Mouse (Mus musculus) cerebellum, adult 8-10 months (tissue): ENCODE measurements around the gene Usp24.
"Not testable (repeated sequence)": the region's sequence is repeated elsewhere in the genome, so short reads cannot be mapped to it uniquely, and the experiment has no call there.

Experiments used
- DNase-seq: peaks from one replicate; pipeline ENCODE4 v3.0.0; 2022

Usp24 gene

DNA sequence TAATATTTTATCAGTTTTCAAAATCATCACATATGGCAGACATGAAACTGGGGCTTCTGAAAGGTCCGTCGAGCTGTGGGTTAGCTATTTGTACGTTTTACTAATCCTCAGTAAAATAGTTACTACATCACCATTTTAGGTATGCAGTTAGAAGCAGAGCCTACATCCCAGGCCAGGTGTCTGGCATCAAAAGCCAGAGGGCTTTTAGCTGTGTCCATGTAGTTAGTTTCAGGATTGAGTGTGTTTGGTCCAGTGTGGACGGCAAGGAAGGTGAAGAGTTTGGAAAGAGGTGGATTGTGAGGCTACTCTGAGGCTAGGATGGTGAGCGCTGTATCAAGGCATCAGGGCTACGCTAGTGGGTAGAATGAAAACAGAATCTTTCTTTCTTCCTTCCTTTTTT lies 3.0 kb downstream of the Usp24 start:
- no peak for DNase-seq

DNA sequence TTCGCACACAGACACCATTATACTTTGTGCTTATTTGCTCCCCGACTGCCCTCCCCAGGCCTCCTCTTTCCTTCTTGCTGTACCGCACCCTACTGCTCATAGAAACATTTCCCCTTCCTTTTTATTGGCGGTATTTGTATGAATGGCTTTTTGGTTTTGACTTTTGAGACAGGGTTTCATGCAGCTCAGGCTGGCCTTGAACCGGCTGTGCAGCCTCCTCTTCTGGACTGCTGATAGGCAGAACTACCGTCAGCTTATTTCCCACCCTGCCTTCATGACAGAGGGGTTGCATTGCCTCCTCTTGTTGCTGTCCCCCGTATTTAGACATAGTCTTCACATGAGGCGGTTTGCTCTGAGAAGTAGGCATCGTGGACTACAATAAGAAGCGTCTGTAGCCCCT lies 6.8 kb downstream of the Usp24 start:
- DNase-seq, result no peak

DNA sequence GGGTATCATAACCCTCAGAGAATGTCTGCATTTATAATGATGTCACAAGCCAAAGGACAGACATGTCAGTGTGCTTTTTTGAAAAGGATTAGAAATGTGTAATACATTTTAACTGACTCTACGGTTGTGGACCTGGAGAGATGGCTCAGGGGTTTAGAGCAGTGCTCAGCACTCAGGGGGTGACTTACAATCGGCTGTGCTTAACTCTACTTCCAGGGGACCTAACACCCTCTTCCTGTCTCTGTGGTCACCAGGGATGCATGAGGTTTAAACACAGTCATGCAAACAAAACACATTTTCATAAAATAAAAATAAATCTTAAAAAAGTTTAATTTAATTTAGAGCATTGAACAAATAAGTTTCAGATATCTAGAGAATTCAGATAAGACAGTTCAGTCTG lies 7.3 kb downstream of the Usp24 start:
- no peak for DNase-seq

DNA sequence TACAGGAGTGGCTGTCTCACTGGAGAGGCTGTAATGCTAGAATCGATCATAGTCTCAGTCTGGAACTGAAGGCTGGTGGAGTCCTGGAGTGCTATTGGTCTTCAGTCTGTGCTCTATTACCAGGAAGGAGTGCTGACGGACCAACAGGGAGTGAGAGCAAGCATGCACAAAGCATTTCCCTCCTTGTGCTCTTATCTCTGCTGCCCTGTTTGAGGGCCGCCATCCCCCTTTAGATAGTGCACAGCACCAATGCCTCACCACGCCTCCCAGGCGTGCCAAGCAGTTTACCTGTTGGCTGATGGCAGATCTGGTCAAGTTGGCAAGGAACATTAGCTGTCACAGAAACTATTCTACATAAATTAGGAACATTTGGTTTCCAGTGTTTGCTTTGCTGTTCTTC lies 11.4 kb downstream of the Usp24 start:
- no peak for DNase-seq

DNA sequence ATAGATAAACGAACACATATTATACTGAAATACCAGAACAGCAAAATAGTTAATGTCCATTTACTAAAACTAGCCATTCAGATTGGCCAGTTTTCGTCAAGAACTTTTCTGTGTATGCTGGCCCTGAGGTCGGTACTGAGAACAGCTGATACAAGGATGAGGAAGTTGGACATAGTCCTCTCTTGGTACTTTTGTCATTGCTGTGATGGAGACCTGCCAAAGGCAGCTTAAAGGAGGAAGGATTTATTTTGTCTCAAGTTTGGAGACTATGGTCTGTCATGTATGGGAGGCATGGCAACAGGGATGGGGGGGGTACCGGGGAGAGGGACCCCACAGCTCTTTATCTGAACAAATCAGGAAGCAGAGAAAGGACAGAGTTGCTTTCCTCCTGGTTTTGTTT lies 12.7 kb downstream of the Usp24 start:
- no peak for DNase-seq

DNA sequence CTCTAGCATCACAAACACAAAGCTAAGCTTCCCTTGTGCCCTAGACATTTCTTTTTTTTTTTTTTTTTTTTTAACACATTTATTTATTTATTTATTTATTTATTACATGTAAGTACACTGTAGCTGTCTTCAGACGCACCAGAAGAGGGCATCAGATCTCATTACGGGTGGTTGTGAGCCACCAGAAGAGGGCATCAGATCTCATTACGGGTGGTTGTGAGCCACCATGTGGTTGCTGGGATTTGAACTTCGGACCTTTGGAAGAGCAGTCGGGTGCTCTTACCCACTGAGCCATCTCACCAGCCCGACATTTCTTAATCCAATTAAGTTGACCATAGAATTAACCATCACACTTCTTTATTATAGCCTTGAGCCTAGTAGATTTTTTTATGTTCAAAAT lies 13.2 kb downstream of the Usp24 start:
- not testable (repeated sequence) for DNase-seq

DNA sequence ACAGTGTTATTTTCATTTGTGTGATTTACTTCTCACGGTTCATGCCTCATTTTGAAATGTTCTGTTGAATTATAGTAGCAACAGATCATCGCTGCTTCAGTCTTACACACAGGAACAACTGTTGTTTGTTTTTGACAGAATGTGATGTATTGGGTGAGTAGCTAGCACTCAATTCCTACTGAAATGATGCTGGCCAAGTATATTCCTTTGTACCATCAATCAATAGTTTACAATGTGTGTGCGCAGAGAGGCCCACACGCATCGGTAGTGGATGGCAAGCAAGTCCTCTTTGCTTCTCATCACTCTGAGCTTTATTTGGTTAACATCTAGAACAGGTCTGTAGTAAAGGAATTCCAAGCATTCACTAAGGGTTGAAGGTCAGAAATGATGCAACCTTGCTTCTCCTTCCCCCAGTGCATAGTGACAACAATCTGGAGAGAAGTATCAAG lies 14.4 kb downstream of the Usp24 start:
- DNase-seq, result no peak

DNA sequence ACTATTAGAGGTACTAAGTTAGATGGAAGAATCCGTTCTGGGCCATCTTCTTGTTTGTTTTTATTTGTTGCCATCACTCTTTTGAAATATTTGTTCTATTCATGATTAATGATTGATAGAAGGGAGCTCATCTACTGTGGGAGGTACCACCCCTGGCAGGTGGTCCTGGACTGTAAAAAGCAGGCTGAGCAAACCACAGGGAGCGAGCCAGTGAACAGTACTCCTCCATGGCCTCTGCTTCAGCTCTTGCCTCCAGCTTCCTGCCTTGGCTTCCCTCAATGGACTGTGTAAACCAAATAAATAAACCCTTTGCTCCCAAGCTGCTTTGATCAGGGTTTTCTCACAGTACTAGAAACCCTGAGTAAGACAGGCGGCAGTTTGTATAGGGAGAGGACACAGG lies 17.1 kb downstream of the Usp24 start:
- DNase-seq, result no peak

DNA sequence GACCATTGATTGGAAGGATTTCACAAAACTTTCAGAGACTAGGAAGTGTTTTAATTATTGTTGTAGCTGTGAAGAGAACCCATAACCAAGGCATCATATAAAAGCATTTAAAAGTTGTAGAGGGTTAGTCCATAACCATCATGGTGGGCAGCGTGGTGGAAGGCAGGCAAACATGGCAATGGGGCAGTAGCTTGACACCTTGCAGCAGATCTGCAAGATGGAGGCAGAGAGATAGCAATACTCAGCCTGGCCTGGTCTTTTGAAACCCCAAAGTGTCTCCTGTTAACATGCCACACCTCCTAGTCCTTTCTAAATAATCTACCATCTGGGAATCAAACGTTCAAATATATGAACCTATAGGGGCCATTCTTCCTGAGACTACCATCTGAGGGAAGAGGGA lies 17.6 kb downstream of the Usp24 start:
- DNase-seq, result no peak

DNA sequence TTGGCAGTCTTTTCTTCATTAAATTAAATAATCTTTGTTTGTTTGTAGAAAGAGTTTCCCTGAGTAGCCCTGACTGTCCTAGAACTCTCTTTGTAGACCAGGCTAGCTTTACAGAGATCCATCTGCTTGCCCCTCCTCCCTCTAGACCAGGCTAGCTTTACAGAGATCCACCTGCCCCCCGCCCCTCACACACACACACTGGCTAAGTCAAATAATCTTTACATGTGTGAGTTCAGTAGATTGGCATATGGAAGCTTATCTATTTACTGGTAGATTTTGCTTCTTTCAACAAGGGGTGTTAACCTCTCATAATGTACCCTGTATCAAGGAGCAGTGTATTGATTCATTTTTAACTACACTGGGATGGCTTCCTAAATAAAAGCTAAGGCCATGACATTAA lies 19.8 kb downstream of the Usp24 start:
- DNase-seq, result no peak

DNA sequence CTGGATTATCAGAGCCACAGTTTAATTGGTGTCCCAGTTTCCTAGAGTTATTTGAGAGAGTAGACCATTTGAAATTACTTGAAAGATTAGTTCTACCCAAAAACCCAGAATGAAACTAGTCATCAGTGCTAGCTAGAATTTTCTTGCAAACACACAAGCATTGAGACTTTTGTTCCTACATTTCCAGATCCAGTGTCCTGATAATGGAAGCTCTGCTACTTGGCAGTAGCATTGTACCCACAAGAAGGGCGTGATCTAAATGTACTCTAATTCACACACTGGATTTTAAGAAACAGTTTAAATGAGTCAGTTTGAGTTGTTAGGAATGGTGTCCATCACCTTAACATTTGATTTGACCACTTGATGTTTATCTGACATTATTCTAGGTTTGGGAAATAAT lies 31.7 kb downstream of the Usp24 start:
- no peak for DNase-seq

DNA sequence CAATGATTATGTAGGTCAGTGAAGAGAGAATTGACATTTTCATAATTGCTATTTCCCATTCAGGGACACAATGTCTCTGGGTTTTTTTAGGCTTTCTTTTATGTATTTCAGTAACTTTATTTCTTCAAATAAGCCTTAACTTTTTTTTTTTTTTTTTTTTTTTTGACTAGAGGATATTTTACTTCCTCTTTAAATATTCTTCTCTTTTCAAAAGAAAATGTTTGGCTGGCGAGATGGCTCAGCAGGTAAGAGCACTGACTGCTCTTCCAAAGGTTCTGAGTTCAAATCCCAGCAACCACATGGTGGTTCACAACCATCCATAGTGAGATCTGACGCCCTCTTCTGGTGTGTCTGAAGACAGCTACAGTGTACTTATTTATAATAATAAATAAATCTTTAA lies 39.0 kb downstream of the Usp24 start:
- DNase-seq, result not testable (repeated sequence)

DNA sequence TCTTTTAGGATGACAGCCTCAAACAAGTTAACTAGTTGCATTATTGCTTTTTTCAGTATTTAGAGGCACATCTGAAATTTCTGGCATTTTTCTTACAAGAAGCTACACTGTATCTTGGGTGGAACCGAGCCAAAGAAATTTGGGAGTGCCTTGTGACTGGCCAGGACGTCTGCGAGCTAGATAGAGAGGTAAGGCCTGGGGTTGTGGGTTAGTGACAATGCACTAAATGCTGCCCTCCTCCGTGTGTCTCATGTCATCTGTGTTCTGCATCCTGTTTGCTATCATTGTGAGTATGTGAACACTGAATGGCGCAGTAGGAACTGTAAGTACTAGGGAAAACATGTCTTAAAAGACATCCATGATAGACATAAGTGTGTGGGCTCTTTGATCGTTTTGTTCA lies 54.0 kb downstream of the Usp24 start:
- no peak for DNase-seq

DNA sequence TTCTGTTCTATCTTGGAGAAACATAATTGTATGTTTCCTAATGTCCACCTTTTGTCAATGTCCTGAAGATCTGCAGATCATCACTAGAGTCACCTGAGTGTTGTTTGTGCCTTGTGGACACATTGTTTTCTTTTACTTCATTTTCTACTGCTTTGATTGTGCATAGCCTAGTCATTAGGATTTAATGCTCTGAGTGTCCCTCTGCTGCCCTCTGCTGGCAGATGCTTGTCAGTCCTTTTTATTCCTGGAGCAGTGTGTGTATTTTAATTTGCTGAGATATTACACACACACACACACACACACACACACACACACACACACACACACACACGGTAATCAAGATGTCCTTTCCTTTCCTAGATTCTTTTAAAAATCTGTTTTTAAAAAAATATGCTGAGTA lies 59.8 kb downstream of the Usp24 start:
- peak; percentile 82 for DNase-seq

DNA sequence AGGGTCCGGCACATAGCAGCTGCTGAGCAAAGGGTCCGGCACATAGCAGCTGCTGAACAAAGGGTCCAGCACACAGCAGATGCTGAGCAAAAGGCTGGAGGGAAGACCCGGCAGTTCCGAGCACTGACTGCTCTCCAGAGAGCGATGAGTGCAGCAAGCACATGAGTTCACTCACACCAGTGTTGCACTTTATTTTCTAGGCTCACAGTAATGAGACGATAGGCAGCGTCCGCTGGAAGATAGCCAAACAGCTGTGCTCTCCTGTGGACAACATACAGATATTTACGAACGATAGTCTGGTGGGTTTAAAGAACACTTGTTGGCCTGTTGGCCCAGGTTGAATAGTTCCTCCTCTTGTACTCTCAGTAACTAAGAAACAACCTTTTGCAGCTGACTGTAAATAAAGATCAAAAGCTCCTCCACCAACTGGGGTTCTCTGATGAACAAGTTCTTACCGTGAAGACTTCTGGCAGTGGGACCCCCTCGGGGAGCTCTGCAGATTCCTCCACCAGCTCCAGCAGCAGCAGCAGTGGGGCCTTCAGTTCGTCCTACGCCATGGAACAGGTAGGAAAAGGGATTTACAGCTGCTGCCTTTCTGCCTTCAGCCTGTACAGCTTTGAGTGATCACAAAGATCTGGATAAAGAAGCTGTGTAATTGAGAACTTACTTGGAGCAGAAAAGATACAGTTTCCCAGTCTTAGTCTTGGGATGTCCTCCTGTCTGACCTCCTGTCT lies 63.0 kb downstream of the Usp24 start:
- DNase-seq, result no peak

DNA sequence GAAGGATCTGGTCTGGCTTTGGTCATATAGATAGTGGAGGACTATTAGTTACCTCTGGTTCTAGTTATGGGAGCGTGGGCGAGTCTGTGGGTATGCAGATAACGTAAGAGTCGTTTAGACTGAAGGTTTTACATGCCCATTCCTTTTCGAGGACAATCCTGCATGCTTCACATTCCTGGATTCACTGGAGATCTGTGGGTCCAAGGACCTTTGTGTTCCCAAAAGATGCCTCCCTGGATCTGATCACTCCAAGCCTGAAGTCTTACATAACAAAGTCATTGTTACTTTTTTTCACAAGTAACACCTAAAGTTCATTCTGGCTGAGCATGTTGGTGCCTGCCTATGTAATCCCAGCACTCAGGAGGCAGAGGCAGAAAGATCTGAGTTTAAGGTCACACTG lies 65.1 kb downstream of the Usp24 start:
- no peak for DNase-seq

DNA sequence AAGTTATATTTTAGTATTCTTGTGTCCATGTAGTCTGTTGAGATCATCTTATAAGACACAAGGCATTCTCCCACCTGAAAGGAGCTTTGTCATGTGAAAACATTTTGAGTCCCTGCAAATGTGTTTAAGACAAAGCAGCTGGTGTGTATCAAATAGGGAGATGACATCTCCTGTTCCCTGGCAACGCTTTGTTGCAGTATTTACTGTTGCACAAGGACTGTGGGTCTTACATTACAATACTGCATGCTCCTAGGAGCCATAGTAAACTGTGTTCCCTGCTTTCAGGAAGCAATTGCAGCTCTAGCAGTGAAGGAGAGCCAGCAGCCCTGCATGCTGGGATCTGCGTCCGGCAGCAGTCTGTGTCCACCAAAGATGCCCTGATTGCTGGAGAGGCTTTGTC lies 73.9 kb downstream of the Usp24 start:
- DNase-seq, result no peak

DNA sequence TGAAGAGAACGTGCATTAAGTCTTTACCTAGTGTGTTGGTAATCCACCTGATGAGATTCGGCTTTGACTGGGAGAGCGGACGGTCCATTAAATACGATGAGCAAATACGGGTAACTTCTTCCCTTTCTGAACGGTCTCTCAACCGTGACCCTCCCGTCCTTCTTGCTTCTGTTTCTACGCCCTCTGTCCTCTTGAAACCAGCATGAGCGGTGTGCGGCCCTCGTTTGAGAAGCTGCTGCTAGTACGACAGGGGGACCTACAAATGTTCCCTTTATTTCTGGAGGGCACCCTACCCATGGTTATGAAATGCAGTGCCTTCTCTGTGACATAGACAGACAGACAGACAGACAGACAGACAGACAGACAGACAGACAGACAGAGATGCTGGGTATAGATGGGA lies 93.6 kb downstream of the Usp24 start:
- no peak for DNase-seq

DNA sequence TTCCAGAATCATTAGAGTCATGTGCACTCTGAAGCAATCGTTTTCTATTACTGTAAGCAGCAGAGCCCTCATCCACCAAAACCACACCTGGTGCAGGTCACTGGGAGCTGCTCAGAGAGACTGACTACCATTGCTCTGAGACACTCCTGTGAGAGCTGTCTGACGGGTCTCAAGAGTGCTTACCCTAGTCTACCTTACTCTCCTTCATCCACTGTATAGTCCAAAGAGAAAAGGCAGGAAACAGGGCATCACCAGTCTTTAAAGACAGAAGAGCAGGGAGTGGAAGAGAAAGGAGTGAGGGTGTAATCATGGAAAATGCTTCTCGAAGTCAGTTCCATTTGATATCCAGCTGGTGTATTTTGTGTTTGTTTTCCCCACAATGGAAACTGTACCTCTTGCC lies 103.2 kb downstream of the Usp24 start:
- DNase-seq, result no peak

DNA sequence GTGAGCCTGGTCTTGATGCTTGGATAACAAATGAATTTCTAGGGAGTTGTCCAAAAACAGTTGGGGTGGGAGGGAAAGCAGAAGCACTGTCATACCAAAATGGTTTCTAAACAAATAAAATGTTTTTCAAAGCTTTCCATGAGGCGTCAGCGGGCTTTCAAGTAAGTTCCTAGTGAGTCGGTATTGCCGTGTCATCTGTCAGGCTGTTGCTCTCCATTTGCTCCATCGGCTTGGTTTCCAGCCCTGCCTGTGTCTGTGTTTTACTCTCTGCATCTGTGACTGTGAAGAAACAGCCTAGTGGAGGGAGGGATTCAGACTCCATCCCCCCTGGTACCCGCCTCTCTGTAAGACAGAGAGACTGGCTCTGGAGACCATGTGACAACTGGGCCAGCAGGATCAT lies 103.8 kb downstream of the Usp24 start:
- no peak for DNase-seq

DNA sequence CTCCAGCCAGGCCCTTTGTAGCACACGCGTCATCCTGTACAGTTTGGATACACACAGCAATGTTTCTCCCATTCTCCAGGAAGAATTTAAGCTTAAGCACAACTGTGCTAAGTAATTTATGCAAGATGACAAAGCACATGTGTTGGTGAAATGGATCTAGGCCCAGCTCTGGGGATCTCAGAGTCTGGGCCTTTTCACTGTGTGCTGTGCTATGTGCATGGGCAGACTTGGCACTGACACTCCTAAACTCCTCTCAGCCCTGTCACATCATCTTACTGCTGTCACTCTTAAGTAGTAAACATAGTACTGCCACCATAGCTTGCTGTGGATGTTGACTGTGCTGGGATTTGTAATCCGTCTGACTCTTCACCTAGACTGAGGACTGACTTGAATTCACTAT lies 106.6 kb downstream of the Usp24 start:
- no peak for DNase-seq

DNA sequence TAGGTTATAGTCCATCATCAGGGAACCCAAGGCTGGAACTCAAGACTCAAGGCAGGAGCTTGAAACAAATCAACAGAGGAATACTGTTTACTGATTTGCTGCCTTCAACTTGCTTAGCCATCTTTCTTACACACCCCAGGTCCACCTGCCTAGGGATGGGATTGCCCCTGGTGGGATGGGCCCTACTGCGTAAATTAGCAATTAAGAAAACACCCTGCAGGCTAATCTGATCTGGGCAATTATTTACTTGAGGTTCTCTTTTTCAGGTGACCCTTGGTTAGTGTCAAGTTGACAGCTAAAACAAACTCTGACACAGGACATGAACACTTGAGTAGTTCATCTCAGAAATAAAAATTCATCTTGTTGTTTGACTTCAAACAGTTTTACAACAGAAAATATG lies 108.5 kb downstream of the Usp24 start:
- no peak for DNase-seq

DNA sequence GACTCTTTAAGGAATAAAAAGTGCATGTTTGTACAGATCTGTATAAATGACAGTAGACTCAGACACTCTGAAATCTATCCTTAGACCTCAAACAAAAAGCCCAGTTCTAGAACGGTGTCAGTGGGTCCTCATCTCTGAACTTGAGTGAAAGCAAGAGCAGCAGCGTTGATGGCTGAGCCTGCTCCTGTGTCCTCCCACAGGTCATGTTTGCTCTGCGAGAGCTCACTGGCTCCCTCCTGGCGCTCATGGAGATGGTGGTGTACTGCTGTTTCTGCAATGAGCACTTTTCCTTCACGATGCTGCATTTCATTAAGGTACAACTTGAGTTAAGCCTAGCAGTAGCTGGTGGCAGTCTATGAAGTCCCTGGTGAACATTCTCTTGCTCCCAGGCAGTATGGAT lies 110.3 kb downstream of the Usp24 start:
- no peak for DNase-seq

DNA sequence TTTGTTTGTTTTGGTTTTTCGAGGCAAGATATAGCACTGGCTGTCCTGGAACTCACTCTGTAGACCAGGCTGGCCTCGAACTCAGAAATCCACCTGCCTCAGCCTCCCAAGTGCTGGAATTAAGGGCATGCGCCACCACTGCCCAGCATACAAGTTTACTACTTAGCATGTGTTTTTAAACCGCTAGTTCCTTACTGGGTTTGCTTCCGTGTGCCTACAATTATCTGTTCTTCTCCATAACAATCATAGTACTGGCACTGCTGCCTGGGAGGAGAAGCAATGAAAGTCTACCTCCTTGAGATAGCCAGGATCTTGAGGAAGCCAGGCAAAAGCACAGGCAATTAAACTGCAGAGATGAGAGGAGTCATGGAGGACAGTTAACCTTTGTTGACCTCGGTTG lies 112.6 kb downstream of the Usp24 start:
- no peak for DNase-seq

DNA sequence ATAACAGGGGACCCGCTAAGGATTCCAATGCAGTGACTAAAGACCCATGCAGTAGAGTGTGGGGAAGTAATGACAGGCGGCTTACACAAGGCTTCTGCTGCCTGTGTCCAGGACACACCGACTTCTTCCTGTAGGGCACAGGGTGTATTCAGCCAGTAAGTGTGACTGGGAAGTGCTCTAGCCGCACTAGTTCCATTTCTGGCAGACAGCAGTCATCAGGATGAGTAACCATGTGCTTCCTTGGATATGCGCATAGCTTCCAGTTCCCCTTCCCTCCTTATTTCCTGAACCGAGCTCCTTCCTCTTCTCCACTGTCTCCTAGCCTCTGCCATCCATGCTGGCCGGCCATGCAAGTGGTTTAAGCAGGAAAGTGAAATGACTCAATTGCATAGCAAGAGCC lies 113.1 kb downstream of the Usp24 start:
- DNase-seq, result no peak

DNA sequence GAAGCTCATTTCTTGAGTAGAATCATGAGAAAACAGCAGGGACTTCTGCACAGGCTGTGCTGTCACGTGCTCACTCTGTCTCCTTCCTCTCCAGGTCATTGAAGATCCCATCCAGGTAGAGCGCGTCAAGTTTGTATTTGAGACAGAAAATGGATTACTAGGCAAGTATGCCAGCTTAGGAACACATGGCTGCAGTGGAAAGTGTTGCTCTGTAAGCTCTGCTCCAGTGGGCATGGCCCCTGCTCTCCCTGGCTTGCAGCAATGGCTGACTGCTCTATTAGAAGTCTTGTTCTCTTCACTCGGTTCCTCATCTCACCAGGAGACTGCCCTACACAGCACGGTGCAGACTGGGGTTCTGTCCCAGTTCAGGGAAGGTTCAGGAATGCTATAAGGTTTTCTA lies 114.4 kb downstream of the Usp24 start:
- DNase-seq, result no peak
